Mouse (Mus musculus) lung, embryonic 15.5 days (tissue): ENCODE data around the gene Zfp523. TPM values are rescaled to one million over a fixed set of nuclear protein-coding genes. Genes with fewer than 3 reads are reported as not detected.

ENCODE experiments used
- ATAC-seq: fragments of 200-750 bp; cut with Nextera tagmentation; 2 replicates; pipeline ENCODE4 v1.8.0; 2017; ENCODE audit warnings: moderate number of reproducible peaks, borderline replicate concordance; ENCODE audit not compliant: low FRiP score, low TSS enrichment; ENCODE audit errors: extremely low read depth
- H3K27ac ChIP-seq: fragments of 300-500 bp; sonication (generic); 2 replicates; pipeline ENCODE4 v1.5.1; 2015; ENCODE audit warnings: moderate library complexity, mild to moderate bottlenecking, inconsistent platforms
- H3K27me3 ChIP-seq: fragments of 300-500 bp; sonication (generic); 2 replicates; pipeline ENCODE4 v1.6.1; 2015; ENCODE audit warnings: inconsistent platforms
- H3K36me3 ChIP-seq: fragments of 300-500 bp; sonication (generic); 2 replicates; pipeline ENCODE4 v1.6.1; 2015; ENCODE audit warnings: inconsistent platforms
- H3K4me1 ChIP-seq: fragments of 300-500 bp; sonication (generic); 2 replicates; pipeline ENCODE4 v1.6.1; 2015; ENCODE audit warnings: inconsistent platforms
- H3K4me2 ChIP-seq: fragments of 300-500 bp; sonication (generic); 2 replicates; pipeline ENCODE4 v1.6.1; 2015; ENCODE audit warnings: inconsistent platforms, mild to moderate bottlenecking, moderate library complexity
- H3K4me3 ChIP-seq: fragments of 300-500 bp; sonication (generic); 2 replicates; pipeline ENCODE4 v1.5.1; 2015; ENCODE audit warnings: mild to moderate bottlenecking, inconsistent platforms
- H3K9ac ChIP-seq: fragments of 300-500 bp; sonication (generic); 2 replicates; pipeline ENCODE4 v1.6.1; 2015; ENCODE audit warnings: inconsistent platforms
- H3K9me3 ChIP-seq: fragments of 300-500 bp; sonication (generic); 2 replicates; pipeline ENCODE4 v1.6.1; 2016; ENCODE audit warnings: inconsistent platforms
- WGBS: fragments of 180-500 bp; shearing (Covaris S2); methylation state at CpG from one replicate; pipeline ENCODE4 v1.1.7; 2015; 5-methylcytosine and 5-hydroxymethylcytosine counted together
- polyA plus RNA-seq: library from polyadenylated mRNA; unstranded; fragments of >200 nt; fragmentation: Nextera tagmentation; extraction: Ambion mirVana; gene quantifications from 2 replicates; pipeline ENCODE4 v1.2.1, GENCODE M21; 2015

Zfp523 gene
- polyA plus RNA-seq, 1 experiment from 2014 or later = 41.8 TPM

DNA sequence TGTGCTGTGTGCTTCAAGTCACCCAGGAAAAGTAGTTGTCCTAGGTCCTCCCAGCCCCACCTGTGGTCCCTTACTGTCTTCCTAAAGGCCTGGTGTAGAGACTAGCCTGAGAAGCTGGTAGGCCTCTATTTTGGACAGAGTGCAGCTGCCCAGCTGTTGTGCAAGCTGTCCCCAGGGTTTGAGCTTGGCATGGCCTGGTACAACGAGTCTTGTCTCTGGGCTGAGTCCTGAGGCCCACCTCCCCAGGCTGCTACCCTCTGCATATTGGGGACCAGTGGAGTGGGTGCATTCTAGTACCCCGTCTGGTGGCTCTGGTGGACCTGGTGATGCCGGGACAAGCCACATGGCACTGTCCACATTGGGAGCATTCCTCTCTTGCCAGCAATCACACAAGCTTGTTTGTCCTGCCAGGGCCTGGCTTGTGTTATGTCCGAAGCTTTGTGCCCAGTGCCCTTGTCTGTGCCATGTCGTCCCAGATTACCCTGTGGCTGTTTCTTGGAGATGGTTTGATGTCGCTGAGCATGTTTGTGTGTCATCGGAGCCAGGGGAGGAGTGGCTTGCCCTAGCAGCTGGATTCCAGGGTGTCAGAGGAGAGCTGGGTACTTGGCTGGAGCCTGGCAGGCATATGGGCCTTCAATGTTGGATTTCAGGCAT is 59.2 kb downstream of the Zfp523 start:
- H3K9ac ChIP-seq = no peak overlapping the region
- no peaks in the 10 kb centered on the region for H3K9me3 ChIP-seq
- WGBS = 79% methylated on average over 7 of the region's 7 CpGs
- H3K4me2 ChIP-seq = no peak overlapping the region
- no peak overlapping the region for H3K4me3 ChIP-seq
- H3K27me3 ChIP-seq = peaks cover 3% of the 10 kb centered on the region; the same call in 1 of the 2 replicates
- H3K4me1 ChIP-seq = peaks cover 12% of the 10 kb centered on the region
- H3K27ac ChIP-seq = no peak overlapping the region
- 0 out of 2 replicates have a peak, but pooled peaks cover 6% of the 10 kb centered on the region for H3K36me3 ChIP-seq
- ATAC-seq = no peak

DNA sequence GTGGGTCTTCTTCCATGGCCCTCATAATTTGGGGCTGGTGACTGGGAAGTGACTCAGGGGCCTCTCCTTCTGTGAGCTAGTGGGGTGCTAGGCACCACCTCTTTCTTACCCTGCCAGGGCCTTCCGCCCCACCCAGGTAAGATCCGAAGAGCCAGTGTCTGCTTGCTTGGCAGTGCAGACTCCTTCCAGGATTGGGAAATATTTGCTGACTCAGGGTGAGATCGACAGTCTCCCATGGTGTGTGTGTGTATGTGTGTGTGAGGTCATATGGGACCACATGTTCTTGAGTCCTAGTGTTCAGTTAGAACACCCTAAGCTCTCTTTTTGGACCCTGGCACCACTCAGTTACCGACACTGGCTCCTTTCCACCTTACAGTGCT is 59.7 kb downstream of the Zfp523 start:
- Histone ChIP-seq H3K36me3 (0 out of 2 replicates have a peak, but pooled peaks cover 10% of the 10 kb centered on the region), H3K9ac (no peak overlapping the region), H3K4me1 (peaks cover 16% of the 10 kb centered on the region), H3K9me3 (no peaks in the 10 kb centered on the region), H3K4me3 (no peak overlapping the region), H3K27me3 (no peaks in the 10 kb centered on the region), H3K4me2 (no peak overlapping the region), H3K27ac (no peak overlapping the region)
- no peak for ATAC-seq
- WGBS = 77% methylated on average over 4 of the region's 4 CpGs

DNA sequence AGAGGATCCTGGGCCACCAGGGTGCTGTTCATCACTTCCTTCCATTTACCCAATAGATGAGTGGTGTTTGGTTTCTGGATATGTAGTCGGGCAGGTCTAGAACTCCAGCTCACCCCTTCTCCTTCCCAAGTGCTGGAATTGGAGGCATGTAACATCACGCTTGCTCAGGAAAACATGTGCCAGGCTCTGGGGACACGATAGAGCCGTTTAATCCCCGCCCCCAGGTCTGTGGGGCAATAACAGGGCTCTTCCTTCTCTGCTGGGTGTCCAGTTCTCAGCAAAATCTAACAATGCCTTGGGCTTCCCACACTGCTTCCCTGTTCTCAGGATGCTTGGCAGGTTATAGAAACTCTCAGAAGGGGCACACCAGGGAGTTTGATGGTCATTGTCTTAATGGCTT is 60.4 kb downstream of the Zfp523 start:
- Histone ChIP-seq H3K27me3 (no peaks in the 10 kb centered on the region), H3K36me3 (0 out of 2 replicates have a peak, but pooled peaks cover 10% of the 10 kb centered on the region), H3K4me3 (no peak overlapping the region), H3K9me3 (no peaks in the 10 kb centered on the region), H3K27ac (no peak overlapping the region), H3K4me1 (peaks cover 24% of the 10 kb centered on the region), H3K4me2 (no peak overlapping the region), H3K9ac (no peak overlapping the region)
- WGBS = 79% methylated on average over 5 of the region's 5 CpGs
- ATAC-seq = no peak

DNA sequence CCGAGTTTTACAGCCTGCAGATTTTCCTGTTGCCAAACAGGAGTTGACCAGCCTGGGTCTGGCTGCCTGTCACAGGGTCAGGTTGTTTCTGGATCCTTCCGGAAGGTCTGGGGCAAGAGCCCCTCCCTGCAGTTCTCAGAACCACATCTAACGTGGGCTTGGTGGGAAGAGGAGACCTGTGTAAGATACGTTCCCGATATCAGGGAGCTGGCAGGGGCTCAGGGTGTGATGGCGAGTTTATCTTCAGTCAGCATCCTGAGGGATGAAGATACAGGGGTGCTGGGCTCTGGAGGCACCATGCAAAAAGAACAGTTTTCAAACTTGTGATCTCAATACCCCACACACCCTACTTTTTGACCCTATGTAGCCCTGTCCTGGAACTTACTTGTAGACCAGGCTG is 60.9 kb downstream of the Zfp523 start:
- Histone ChIP-seq H3K4me3 (no peak overlapping the region), H3K9ac (no peak overlapping the region), H3K27ac (no peak overlapping the region), H3K9me3 (no peaks in the 10 kb centered on the region), H3K36me3 (0 out of 2 replicates have a peak, but pooled peaks cover 10% of the 10 kb centered on the region), H3K4me2 (no peak overlapping the region), H3K4me1 (peaks cover 26% of the 10 kb centered on the region), H3K27me3 (no peaks in the 10 kb centered on the region)
- WGBS = 81% methylated on average over 6 of the region's 6 CpGs
- ATAC-seq = no peak

DNA sequence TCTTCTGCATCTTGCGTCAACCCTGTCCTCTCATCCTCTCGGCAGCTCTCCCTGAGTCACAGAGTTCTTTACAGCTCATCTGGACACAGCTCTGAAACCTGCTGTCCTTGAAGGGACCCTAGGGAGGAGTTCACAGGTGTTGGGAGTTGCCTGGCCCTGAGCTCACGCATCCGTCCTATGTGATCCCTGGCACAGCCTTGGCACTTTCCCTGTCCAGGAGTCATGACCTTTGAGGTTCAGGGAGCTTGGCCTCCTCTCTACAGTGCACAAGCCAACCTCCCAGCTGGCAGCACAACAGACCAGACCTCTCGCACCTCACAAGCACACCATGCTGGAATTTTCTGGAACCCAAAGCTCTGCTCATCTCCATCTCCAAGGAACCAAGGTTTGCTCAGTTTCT is 63.9 kb downstream of the Zfp523 start:
- 89% methylated on average over 5 of the region's 5 CpGs for WGBS
- H3K27ac ChIP-seq = no peak overlapping the region
- no peaks in the 10 kb centered on the region for H3K9me3 ChIP-seq
- no peaks in the 10 kb centered on the region for H3K27me3 ChIP-seq
- H3K4me2 ChIP-seq = no peak overlapping the region
- H3K4me1 ChIP-seq = peaks cover 32% of the 10 kb centered on the region
- H3K4me3 ChIP-seq = no peak overlapping the region
- H3K9ac ChIP-seq = no peak overlapping the region
- H3K36me3 ChIP-seq = 0 out of 2 replicates have a peak, but pooled peaks cover 10% of the 10 kb centered on the region
- no peak for ATAC-seq

DNA sequence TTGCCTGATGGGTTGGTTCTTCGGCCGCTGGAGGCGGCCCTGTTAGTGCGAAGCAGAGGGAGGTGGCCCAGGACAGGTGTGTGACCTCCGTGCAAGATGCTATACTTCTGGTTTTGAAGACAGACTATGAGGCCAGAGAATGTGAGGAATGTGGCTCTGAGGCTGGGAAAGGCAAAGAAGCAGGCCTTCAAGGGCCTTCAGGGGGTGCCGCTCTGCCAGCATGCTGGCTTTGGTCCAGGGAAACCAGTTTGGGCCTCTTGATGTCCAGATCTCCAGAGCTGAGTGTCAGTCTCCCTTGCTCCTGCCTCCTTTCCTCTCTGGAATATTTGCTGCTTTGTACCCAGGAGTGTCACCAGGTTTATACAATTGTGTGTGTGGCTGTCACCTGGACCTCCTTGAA is 65.4 kb downstream of the Zfp523 start:
- Histone ChIP-seq H3K4me3 (no peak overlapping the region), H3K9me3 (no peaks in the 10 kb centered on the region), H3K9ac (no peak overlapping the region), H3K4me1 (peaks cover 36% of the 10 kb centered on the region), H3K4me2 (no peak overlapping the region), H3K27me3 (no peaks in the 10 kb centered on the region), H3K27ac (peak overlapping the region; percentile 80), H3K36me3 (0 out of 2 replicates have a peak, but pooled peaks cover 10% of the 10 kb centered on the region)
- peak; percentile 51 for ATAC-seq
- 63% methylated on average over 6 of the region's 6 CpGs for WGBS

DNA sequence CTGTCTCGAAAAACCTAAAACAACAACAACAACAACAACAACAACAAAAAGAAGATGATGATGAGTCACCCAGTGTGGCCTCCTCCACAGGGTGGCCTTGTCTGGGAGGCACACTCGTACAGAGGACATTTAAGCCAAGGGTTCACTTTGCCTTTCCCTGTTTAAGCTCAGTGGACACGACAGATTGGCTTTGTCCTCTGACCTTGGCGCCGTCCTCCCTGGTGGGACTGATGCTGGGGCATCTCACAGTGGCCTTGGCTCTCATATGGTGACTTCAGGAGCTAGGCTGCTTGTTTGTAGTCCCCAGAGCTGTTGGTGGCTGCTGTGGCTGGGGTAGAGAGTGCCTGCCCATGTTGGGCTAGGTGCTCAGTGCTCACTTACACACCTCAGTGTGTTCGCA is 67.3 kb downstream of the Zfp523 start:
- no peak overlapping the region for H3K4me2 ChIP-seq
- no peak overlapping the region for H3K9ac ChIP-seq
- 84% methylated on average over 6 of the region's 6 CpGs for WGBS
- H3K9me3 ChIP-seq = no peaks in the 10 kb centered on the region
- no peak overlapping the region for H3K4me3 ChIP-seq
- H3K27me3 ChIP-seq = no peaks in the 10 kb centered on the region
- no peak for ATAC-seq
- H3K4me1 ChIP-seq = peaks cover 52% of the 10 kb centered on the region
- peak overlapping the region; percentile 27 for H3K27ac ChIP-seq
- H3K36me3 ChIP-seq = 0 out of 2 replicates have a peak, but pooled peaks cover 5% of the 10 kb centered on the region

DNA sequence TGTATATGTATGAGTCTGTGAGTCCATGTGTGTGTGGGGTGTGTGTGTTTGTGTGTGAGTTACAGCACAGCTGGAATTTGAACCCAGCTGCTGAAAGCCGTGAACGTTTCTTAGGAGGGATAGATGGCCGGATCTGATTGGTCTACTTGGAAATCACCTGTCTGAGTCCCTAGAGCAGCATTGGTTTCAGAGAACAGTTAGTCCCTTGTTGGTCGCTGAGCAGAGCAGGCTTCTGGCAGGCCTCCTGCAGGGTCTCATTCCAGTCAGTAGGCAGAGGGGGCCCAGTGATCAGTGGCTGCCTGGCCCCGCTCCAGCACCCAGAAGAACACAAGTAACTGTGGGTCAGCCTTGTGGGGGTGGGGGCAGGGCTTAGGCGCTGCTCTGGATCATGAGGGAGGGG is 67.8 kb downstream of the Zfp523 start:
- Histone ChIP-seq H3K36me3 (0 out of 2 replicates have a peak, but pooled peaks cover 5% of the 10 kb centered on the region), H3K9me3 (no peaks in the 10 kb centered on the region), H3K4me3 (no peak overlapping the region), H3K9ac (no peak overlapping the region), H3K4me1 (peaks cover 56% of the 10 kb centered on the region), H3K4me2 (no peak overlapping the region), H3K27ac (peak overlapping the region; percentile 27), H3K27me3 (no peaks in the 10 kb centered on the region)
- 28% methylated on average over 6 of the region's 6 CpGs for WGBS
- ATAC-seq = peak; percentile 24; the same call in 1 of the 2 replicates

DNA sequence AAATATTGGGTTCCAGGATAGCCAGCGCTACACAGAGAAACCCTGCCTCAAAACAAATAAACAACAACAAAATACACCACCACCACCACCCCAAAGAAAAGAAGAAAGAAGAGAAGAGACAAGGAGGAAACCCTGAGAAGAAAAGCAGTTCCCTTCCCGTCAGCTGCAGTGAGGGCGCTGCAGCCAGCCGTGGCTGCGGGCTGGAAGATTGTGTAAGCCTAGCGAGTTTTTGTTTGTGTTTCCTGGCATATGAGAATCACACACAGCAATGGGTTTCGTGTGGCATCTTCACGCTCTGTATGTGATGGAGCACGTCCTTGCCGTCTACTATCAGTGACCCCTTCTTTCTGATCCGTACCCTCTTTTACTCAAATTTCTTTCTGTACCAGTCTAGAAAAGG is 69.7 kb downstream of the Zfp523 start:
- no peaks in the 10 kb centered on the region for H3K27me3 ChIP-seq
- no peak overlapping the region for H3K4me3 ChIP-seq
- H3K27ac ChIP-seq = no peak overlapping the region
- H3K9me3 ChIP-seq = no peaks in the 10 kb centered on the region
- peaks cover 56% of the 10 kb centered on the region for H3K4me1 ChIP-seq
- no peak overlapping the region for H3K9ac ChIP-seq
- 57% methylated on average over 11 of the region's 11 CpGs for WGBS
- H3K4me2 ChIP-seq = no peak overlapping the region
- no peak for ATAC-seq
- no peaks in the 10 kb centered on the region for H3K36me3 ChIP-seq

DNA sequence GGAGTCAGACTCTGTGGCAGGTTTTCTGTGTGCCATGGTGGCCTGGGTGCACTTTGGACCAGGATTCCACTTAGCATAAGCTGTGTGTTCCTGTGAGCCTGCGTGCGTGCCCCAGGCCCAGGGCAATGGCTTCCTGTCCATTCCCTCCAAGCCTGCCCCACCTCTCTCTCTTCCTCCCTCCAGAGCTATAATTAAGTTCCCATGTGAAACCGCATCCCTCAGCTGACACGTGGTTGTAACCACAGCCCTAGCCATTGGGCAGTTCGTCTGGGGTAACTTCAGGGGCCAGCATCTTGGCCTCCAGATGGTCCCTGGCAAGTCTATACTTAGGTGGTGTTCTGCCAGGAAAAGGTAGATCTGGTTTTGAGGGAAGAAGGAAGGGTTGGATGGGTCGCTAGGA is 70.7 kb downstream of the Zfp523 start:
- H3K27ac ChIP-seq = no peak overlapping the region
- ATAC-seq = no peak

DNA sequence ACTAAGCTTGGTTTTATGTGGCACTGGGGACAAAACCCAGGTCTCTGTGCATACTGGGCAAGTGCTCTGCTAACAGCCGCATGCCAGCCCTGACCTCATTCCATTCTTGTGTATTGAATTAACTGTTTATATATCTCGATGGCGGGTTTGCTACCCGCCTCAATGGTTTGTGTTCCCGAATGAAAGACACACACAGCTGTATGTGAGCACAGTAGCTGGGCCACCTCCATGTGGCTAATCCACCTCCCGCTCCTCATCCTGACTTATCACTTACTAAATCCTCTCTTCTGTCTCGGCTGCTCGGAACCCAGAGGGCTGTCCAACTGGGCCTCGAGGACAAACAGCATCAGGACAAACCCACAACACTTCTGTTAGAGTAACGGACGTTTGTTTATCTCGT is 72.1 kb downstream of the Zfp523 start:
- WGBS = 45% methylated on average over 12 of the region's 12 CpGs
- peaks cover 55% of the 10 kb centered on the region for H3K4me1 ChIP-seq
- H3K4me3 ChIP-seq = no peak overlapping the region

More for the DNA sequence above, 70.7 kb downstream of the Zfp523 start:
- no peak overlapping the region for H3K9ac ChIP-seq
- no peaks in the 10 kb centered on the region for H3K36me3 ChIP-seq
- H3K4me2 ChIP-seq = no peak overlapping the region
- H3K4me3 ChIP-seq = no peak overlapping the region
- 52% methylated on average over 6 of the region's 6 CpGs for WGBS
- H3K9me3 ChIP-seq = no peaks in the 10 kb centered on the region
- peaks cover 56% of the 10 kb centered on the region for H3K4me1 ChIP-seq
- no peaks in the 10 kb centered on the region for H3K27me3 ChIP-seq

DNA sequence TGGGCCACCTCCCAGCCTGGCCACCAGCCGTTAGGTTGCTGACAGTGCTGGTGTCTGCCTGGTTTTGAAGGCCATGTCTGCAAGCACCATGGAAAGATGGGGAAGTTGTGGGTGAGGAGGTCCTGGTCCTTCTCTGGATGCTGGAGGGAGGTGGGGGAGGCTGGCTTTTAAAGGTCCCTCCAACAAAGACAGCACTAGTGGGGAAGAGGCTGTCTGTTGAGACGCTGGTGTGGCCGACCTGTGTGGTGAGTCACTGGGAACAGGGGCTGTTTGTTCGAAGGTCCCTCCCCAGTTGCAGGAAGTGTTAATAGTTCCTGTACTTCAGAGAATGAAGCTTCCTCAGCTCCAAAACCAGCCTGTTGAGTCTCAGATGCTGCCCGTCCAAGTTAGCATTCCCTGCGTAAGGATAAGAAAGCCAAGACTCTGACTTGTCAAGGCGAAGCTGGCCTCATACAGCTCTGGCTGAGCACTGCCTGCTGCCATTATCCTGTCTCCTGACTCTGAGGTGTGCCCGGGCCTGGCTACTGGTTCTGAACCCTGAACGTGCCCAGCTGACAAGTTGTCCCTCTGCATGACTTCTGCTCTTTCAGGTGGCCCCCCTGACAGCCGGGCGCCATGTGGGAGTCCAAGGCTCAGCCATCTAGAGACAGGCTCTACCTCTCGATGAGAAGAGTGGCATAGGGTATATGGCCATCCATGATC is 74.8 kb downstream of the Zfp523 start:
- 70% methylated on average over 12 of the region's 12 CpGs for WGBS
- 0 out of 2 replicates have a peak overlapping the region, but pooled peaks have one; percentile 6 for H3K27ac ChIP-seq

More for the DNA sequence above, 72.1 kb downstream of the Zfp523 start:
- Histone ChIP-seq H3K9me3 (no peaks in the 10 kb centered on the region), H3K4me2 (no peak overlapping the region), H3K27me3 (no peaks in the 10 kb centered on the region), H3K9ac (no peak overlapping the region), H3K27ac (no peak overlapping the region), H3K36me3 (no peaks in the 10 kb centered on the region)
- ATAC-seq = no peak

More for the DNA sequence above, 74.8 kb downstream of the Zfp523 start:
- Histone ChIP-seq H3K4me2 (no peak overlapping the region), H3K9ac (no peak overlapping the region), H3K27me3 (no peaks in the 10 kb centered on the region), H3K36me3 (no peaks in the 10 kb centered on the region), H3K4me3 (no peak overlapping the region), H3K9me3 (no peaks in the 10 kb centered on the region), H3K4me1 (peaks cover 60% of the 10 kb centered on the region)
- no peak for ATAC-seq
